Mouse (Mus musculus): ENCODE measurements around the gene Dnlz. TPM values are rescaled to one million over a fixed set of nuclear protein-coding genes. Genes with fewer than 3 reads are reported as not detected.
"Not testable (repeated sequence)": the region's sequence is repeated elsewhere in the genome, so short reads cannot be mapped to it uniquely, and the experiment has no call there.

The Dnlz gene
- 10 to 100 TPM; 18.3 to 18.7 TPM for total RNA-seq (2021)
- long read RNA-seq, experiment 1, transcript Dnlz-202 (2 exons, 2,766 nt): minor isoform, 42 of 219 reads
- long read RNA-seq, experiment 1, transcript Dnlz-201 (3 exons, 2,916 nt): major isoform, 129 of 219 reads
- long read RNA-seq, experiment 1, partial matches to known transcripts: 1 of 219 reads
- long read RNA-seq, experiment 1, other reads (novel, unspliced or antisense): 47 of 219 reads
- long read RNA-seq, experiment 2, transcript Dnlz-201 (3 exons, 2,916 nt): major isoform, 99 of 174 reads
- long read RNA-seq, experiment 2, transcript Dnlz-202 (2 exons, 2,766 nt): minor isoform, 27 of 174 reads
- long read RNA-seq, experiment 2, partial matches to known transcripts: 0 of 174 reads
- long read RNA-seq, experiment 2, other reads (novel, unspliced or antisense): 48 of 174 reads

GRCm38 (mm10) chr2:26351358-26352290 is at the start of gene Dnlz:
TSS of gene Dnlz (minus strand) at chr2:26352110.
- peak; percentile 91 for DNase-seq

- DNase-seq: no peak
Measured at GRCm38 (mm10) chr2:26401023-26401422, 49.1 kb upstream of the Dnlz start.

- no peak for DNase-seq
Measured at GRCm38 (mm10) chr2:26400296-26400695, 48.4 kb upstream of the Dnlz start.

- peak; percentile 50 for DNase-seq
Measured at GRCm38 (mm10) chr2:26399647-26400046, 47.7 kb upstream of the Dnlz start.

GRCm38 (mm10) chr2:26398978-26399377 is 47.1 kb upstream of the Dnlz start:
- DNase-seq: no peak

GRCm38 (mm10) chr2:26391617-26392016 is 39.7 kb upstream of the Dnlz start:
- no peak for DNase-seq

- no peak for DNase-seq
Measured at GRCm38 (mm10) chr2:26390954-26391353, 39.0 kb upstream of the Dnlz start.

GRCm38 (mm10) chr2:26389154-26389690 is 37.3 kb upstream of the Dnlz start, which contains the start of the genes Entr1 and Pmpca:
TSS of gene Entr1 (minus strand) at chr2:26389316.
TSS of gene Pmpca (plus strand) at chr2:26389339.
- DNase-seq: peak; percentile 85

GRCm38 (mm10) chr2:26388682-26389153 is 36.8 kb upstream of the Dnlz start:
- DNase-seq: no peak

- DNase-seq: no peak
Measured at GRCm38 (mm10) chr2:26387713-26388112, 35.8 kb upstream of the Dnlz start.

- DNase-seq: not testable (repeated sequence)
Measured at GRCm38 (mm10) chr2:26380871-26381270, 29.0 kb upstream of the Dnlz start.

GRCm38 (mm10) chr2:26380131-26380771 is 28.3 kb upstream of the Dnlz start, which contains the start of gene Snapc4:
TSS of gene Snapc4 (minus strand) at chr2:26380653.
- peak; percentile 73 for DNase-seq

- DNase-seq: no peak
Measured at GRCm38 (mm10) chr2:26372396-26372795, 20.5 kb upstream of the Dnlz start.

- DNase-seq: no peak
Measured at GRCm38 (mm10) chr2:26368572-26368971, 16.7 kb upstream of the Dnlz start.

GRCm38 (mm10) chr2:26367911-26368310 is 16.0 kb upstream of the Dnlz start:
- DNase-seq: no peak

- DNase-seq: peak; percentile 81
Measured at GRCm38 (mm10) chr2:26364738-26365465, 13.0 kb upstream of the Dnlz start.

GRCm38 (mm10) chr2:26363481-26363880 is 11.6 kb upstream of the Dnlz start:
- DNase-seq: no peak

GRCm38 (mm10) chr2:26362991-26363390 is 11.1 kb upstream of the Dnlz start:
- DNase-seq: no peak

GRCm38 (mm10) chr2:26360772-26361171 is 8.9 kb upstream of the Dnlz start, which contains the start of gene Card9:
TSS of gene Card9 (minus strand) at chr2:26360918.
- no peak for DNase-seq

GRCm38 (mm10) chr2:26359983-26360382 is 8.1 kb upstream of the Dnlz start:
- peak; percentile 57 for DNase-seq
